Mouse (Mus musculus) ovary, adult 18-20 months (tissue): ENCODE results near the gene Gm5134.

Experiments used
- DNase-seq: peaks from one replicate; pipeline ENCODE4 v3.0.0; 2022; ENCODE audit warnings: low spot score, mixed read lengths

Gene Gm5134

DNA sequence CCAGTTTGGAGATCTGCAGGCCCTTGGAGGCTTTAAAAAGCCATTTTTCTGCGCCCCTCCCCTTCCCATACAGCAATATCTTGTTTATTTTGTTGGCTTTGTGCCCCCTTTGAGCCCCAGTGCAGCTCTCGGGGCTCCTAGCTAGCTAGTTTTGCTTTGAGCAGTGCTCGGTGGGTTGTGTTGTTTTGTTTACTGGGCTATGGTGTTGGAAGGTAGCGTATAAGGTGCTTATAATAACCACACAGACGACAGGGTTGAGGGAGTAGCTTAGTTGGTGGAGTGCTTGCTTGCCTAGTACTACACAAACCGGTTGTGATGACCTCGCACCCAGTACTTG lies 78.8 kb downstream of the Gm5134 start:
- no peak for DNase-seq

DNA sequence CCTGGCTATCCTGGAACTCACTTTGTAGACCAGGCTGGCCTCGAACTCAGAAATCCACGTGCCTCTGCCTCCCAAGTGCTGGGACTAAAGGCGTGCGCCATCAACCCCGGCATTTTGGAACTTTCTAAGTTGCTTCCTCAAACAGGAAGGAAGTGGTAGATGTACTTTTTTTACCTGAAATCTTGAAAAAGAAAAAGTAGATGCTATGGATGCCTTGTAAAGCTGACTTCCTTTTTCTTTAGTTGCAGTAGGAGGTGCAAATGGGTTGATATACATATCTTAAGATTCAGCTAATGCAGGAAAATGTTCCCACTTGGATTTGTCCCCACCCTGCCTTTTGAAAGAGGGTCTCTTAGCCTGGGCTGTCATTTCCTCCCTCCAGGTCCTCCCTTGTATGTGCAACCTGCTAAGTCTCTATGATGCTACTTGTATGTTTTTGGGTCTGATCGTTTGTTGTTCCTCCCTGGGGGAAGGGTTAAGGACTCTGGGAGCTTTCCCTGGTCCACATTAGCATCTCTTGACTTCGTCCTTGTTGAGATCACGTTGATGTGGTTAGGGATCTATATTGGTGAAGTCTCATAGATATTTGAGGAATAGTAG lies 79.8 kb downstream of the Gm5134 start:
- no peak for DNase-seq

DNA sequence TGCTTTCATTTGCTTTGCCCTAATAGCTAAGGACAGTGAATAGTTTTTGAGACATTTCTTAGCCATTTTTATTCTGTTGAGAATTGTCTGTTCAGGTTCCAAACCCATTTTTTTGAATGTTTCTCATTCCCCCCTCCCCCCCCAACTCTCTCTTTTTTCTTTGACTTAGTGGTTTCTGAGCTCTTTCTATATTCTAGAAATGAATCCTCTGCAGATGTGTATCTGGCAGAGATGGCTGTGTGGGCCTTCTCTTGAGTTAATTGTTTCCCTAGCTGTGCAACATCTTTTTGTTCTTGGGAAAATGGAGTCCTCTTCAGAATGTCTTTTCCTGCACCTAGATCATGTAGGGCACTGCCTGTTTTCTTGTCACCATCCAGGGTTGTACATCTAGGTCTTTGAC lies 81.0 kb downstream of the Gm5134 start:
- DNase-seq: no peak

DNA sequence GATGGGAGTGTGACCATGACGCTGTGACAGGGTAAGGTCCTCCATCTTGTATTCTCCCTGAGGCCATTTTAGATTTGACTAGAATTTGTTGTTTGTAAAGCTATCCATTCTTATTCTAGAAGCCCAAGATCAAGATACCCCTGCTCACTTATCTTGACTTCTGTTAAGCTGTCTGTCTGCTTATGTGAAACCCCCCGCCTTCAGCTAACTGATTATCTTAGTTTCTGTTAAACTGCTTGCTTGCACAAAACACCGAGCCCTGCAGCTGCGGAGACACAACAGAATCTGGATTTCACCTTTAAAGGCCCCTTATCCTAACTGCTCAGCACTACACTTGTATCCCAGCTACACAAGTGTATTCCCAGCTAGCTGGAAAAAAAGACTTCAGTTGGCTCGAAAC lies 82.6 kb downstream of the Gm5134 start:
- no peak for DNase-seq

DNA sequence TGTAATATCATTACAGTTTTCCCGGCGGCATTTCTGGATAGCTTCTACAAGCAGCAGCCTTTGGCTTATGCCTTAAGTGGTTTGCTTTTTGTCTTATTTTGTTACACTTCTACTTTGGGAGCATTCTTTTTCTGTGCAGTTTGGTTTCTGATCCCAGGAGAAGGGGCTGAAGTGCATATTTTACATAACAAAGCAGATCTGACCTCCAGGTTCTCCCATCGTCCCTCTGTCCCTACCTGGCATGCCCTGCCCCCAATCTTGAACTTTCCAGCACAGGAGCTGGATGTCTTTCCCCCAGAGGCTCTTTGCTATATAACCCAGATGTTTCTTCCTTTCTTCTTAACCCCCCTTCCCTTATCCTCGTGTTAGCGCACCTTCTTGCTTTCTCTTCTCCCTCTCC lies 91.0 kb downstream of the Gm5134 start:
- DNase-seq: no peak

DNA sequence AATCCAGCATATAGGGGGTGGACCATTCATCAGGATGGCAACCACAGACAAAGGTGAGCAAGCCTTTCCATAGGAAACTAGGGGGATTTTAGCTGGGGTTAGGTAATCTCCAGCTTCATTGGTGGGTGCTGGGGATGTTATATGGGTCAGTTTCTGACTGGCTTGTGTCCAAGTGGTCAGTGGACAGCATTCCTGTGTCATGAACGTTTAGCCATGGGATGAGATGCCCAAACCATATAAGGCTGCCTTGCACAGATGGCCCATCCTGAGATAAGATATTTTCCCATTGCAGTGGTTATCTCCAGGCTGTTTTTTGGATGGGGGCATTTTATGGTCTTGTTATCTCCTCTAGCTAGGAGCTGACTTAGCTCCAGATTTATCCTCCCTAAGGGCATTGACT lies 92.4 kb downstream of the Gm5134 start:
- no peak for DNase-seq

DNA sequence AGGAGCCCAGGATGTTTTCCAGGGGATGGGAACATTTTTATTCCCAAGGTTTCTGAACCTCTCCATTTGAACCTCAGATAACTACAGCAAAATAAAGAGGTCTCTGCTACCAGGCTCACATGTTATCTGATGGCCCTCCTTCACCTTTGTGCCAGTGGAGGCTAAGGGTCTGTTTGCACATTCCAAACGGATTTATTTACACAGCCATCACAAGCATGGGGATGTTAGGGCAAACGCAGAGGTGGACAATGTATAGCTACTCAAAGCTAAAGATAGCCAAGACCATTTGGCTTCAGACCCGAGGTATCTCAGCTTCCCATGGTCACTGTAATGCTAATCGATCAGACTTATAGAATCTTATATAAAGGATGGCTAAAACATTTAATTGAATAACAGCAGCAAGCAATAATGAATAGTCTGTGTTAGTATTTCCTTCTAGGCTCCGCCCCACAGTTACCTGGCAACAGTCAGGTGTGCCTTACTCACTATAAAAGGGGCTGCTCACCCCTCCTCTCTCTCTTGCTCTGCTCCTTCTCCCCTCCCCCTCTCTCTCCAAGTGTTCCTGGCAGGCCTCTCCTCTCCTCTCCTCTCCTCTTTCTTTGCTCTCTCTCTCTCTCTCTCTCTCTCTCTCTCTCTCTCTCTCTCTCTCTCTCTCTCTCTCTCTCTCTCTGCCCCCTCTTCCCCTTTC lies 93.0 kb downstream of the Gm5134 start:
- DNase-seq: no peak

DNA sequence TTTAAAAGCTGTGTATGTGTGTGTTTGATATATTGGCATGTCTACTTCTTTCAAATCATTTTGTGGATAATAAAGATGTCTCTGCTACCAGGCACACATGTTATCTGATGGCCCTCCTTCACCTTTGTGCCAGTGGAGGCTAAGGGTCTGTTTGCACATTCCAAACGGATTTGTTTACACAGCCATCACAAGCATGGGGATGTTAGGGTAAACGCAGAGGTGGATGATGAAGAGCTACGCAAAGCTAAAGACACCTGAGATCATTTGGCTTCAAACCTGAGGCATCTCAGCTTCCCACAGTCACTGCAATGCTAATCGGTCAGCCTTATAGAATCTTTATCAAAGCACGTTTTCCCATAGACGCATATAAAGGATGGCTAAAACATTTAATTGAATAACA lies 94.7 kb downstream of the Gm5134 start:
- DNase-seq: no peak

DNA sequence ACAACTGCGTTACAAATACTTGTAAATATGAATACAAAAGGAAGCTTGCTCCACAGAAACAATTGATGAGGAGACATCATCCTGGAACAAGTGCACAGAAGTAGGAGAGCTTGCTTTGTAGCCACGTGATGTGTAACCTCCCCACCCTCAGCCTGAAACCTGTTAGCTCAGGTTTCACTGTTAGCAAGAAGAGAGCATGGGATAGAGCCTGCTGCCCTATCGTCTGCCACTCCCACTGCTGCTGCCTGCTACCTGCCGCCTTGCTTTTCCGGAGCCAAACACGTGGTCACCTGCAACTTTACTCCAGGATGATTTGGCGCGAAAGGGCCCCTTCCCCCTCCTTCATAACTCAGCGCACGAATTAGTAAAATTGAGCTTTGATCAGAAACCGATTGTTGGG lies 97.5 kb downstream of the Gm5134 start:
- DNase-seq: no peak
